ENCODE assay signal across 8 mouse cellular contexts in genomic region chr12:100201838-100202237, GRCm38 (mm10). TPM values are rescaled to one million over a fixed set of nuclear protein-coding genes. Genes with fewer than 3 reads are reported as not detected.
DNase-seq lines count a peak whose midpoint lies in the region; ATAC-seq and TF ChIP-seq lines count a peak whose summit lies in the region.

No protein-coding gene starts in this region.

- DNase-seq in Muller cell, postnatal 12 days (ENCODE audit: inconsistent ontology term) = peak; percentile 94
- DNase-seq in cerebellum, adult 9-10 months = peak; percentile 98
- peak; percentile 93 for DNase-seq in hindbrain, embryonic 10.5 days (ENCODE audit: low spot score)
- DNase-seq in layer of hippocampus, adult 9-11 months = peak; percentile 95
- DNase-seq in lung, postnatal 0 days (ENCODE audit: low spot score) = peak; percentile 98
- peak; percentile 64 for DNase-seq in ovary, postnatal 10 days (ENCODE audit: low spot score)
- DNase-seq in thymus, postnatal 0 days (ENCODE audit: low spot score) = peak; percentile 93

- TF ChIP-seq EP300 in lung, postnatal 0 days (IDR thresholded peaks at IDR 0.05) = no peak

- WGBS in hindbrain, embryonic 10.5 days = 1% methylated on average over 13 of the region's 13 CpGs
- under 1% methylated on average over 13 of the region's 13 CpGs for WGBS in lung, postnatal 0 days

- H3K36me3 ChIP-seq in hindbrain, embryonic 10.5 days = peaks cover 47% of the 10 kb centered on the region
- peaks cover 35% of the 10 kb centered on the region for H3K36me3 ChIP-seq in lung, postnatal 0 days (ENCODE audit: insufficient read depth, low read length)

- H3K9ac ChIP-seq in lung, postnatal 0 days (replicated peaks; ENCODE audit: low read depth) = no peak overlapping the region

- peaks cover 34% of the 10 kb centered on the region for H3K4me1 ChIP-seq in hindbrain, embryonic 10.5 days (replicated peaks)
- H3K4me1 ChIP-seq in lung, postnatal 0 days (ENCODE audit: insufficient read depth, low read depth, low read length) = 0 out of 2 replicates have a peak, but pooled peaks cover 7% of the 10 kb centered on the region

- no peaks in the 10 kb centered on the region for H3K27me3 ChIP-seq in hindbrain, embryonic 10.5 days (ENCODE audit: insufficient read depth, poor library complexity, severe bottlenecking)
- H3K27me3 ChIP-seq in lung, postnatal 0 days (replicated peaks; ENCODE audit: insufficient read depth, low read length) = no peaks in the 10 kb centered on the region

- no peaks in the 10 kb centered on the region for H3K9me3 ChIP-seq in hindbrain, embryonic 10.5 days
- no peaks in the 10 kb centered on the region for H3K9me3 ChIP-seq in lung, postnatal 0 days (ENCODE audit: low read length)

- ATAC-seq in frontal cortex, adult (ENCODE audit: low TSS enrichment) = peak; percentile 41
- peak; percentile 42 for ATAC-seq in lung, postnatal 0 days

- H3K4me3 ChIP-seq in hindbrain, embryonic 10.5 days = peak overlapping the region; percentile 100
- peak overlapping the region; percentile 98 for H3K4me3 ChIP-seq in lung, postnatal 0 days (ENCODE audit: low read depth, low read length)

- peak overlapping the region; percentile 88 for H3K4me2 ChIP-seq in lung, postnatal 0 days (replicated peaks; ENCODE audit: low read depth, low read length)

- 0 out of 2 replicates have a peak overlapping the region, but pooled peaks have one; percentile 4 for H3K27ac ChIP-seq in hindbrain, embryonic 10.5 days
- no peak overlapping the region for H3K27ac ChIP-seq in lung, postnatal 0 days (ENCODE audit: low read length)

- TF ChIP-seq CTCF in lung, postnatal 0 days (IDR thresholded peaks at IDR 0.05) = peak; percentile 100

RNA-seq across cellular contexts. Expression of gene Calm1, which starts 2.6 kb away (rescaled TPM):
- polyA plus RNA-seq in hindbrain, embryonic 10.5 days (2016; fragmentation: Nextera tagmentation; extraction: Ambion mirVana) = 1,379 and 1,527 TPM in 2 replicates
- 2,106 and 2,119 TPM in 2 replicates for polyA plus RNA-seq in lung, postnatal 0 days (2015; fragmentation: Nextera tagmentation; extraction: Ambion mirVana)
- 1,636 and 1,740 TPM in 2 replicates for polyA plus RNA-seq in thymus, postnatal 0 days (2015; fragmentation: Nextera tagmentation; extraction: Ambion mirVana)

RNA-seq across cellular contexts. Expression of gene Nrde2, which starts 42.4 kb away (rescaled TPM):
- polyA plus RNA-seq in hindbrain, embryonic 10.5 days (2016; fragmentation: Nextera tagmentation; extraction: Ambion mirVana) = 12.7 and 13.2 TPM in 2 replicates
- polyA plus RNA-seq in lung, postnatal 0 days (2015; fragmentation: Nextera tagmentation; extraction: Ambion mirVana) = 10.8 and 11.1 TPM in 2 replicates
- polyA plus RNA-seq in thymus, postnatal 0 days (2015; fragmentation: Nextera tagmentation; extraction: Ambion mirVana) = 23.5 and 27.0 TPM in 2 replicates
